ENCODE assay signal across 21 mouse cellular contexts in the genomic region with DNA sequence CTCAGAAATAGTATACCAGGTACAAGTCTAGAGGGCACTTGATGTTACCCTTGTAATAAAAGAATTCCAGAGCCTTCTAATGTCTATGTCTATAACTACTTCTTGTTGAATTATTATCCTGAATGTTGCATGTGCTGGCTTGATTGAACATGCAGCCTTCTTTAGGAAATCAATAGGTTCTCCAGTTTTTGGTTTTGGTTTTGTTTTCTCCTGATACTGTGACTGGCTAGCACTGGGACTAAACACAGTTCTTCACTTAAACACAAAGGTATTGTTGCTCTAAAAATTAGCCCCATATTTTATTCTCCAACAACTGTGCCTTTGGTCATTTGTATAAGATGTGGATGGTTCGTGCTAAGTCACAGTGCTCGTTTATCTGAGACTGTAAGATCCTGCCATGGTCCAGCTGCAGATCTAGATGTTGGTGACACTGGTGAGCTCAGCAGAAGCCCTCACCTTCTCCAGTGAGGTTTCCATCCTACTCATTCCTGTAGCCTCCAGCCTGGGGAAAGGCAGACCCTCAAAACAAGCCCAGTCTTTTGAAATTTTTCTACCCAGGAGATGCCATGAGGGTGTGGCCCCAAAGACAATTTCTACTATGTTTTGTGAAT.
DNase-seq lines count a peak whose midpoint lies in the region; ATAC-seq lines count a peak whose summit lies in the region.
"Had no signal": no experiment of that assay in that cellular context is flagged by ENCODE, and none has a peak within 500 bp of the region (broad histone marks: within the 10 kb centered on the region; RNA-seq: fewer than 3 reads in every experiment).

No protein-coding gene starts in this region.

- peak overlapping the region; percentile 47; the same call in 1 of the 2 replicates for H3K9ac ChIP-seq in liver, embryonic 13.5 days
- H3K9ac ChIP-seq in neural tube, embryonic 15.5 days (replicated peaks): no peak overlapping the region
- H3K9ac ChIP-seq: embryonic facial prominence, embryonic 12.5 days; heart, embryonic 13.5 days; hindbrain, embryonic 12.5 days; midbrain, embryonic 15.5 days had no signal

- peak; percentile 75 for ATAC-seq in erythroid progenitor cell, adult 5-6 weeks (replicated peaks; ENCODE audit: low FRiP score, poor library complexity, severe bottlenecking)
- peak; percentile 77 for ATAC-seq in liver, embryonic 13.5 days (ENCODE audit: low read depth)
- ATAC-seq in megakaryocyte-erythroid progenitor cell, adult 5-6 weeks (replicated peaks; ENCODE audit: low FRiP score, low TSS enrichment, poor library complexity, severe bottlenecking): peak; percentile 60
- no peak for ATAC-seq in activated CD4-positive, CD25-positive, alpha-beta regulatory T cell, adult 4 months
- ATAC-seq in neural tube, embryonic 15.5 days (ENCODE audit: low FRiP score): no peak
- ATAC-seq: forebrain, embryonic 14.5 days; lung, postnatal 0 days; midbrain, embryonic 15.5 days had no signal

- peaks cover 49% of the 10 kb centered on the region for H3K4me1 ChIP-seq in liver, embryonic 13.5 days (replicated peaks)
- peaks cover 27% of the 10 kb centered on the region for H3K4me1 ChIP-seq in neural tube, embryonic 15.5 days

- peak overlapping the region; percentile 55; the same call in 1 of the 2 replicates for H3K27ac ChIP-seq in liver, embryonic 13.5 days
- H3K27ac ChIP-seq in neural tube, embryonic 15.5 days (replicated peaks): no peak overlapping the region
- H3K27ac ChIP-seq: embryonic facial prominence, embryonic 12.5 days; heart, adult 2 months; heart, embryonic 13.5 days; hindbrain, embryonic 12.5 days; macrophage; midbrain, embryonic 15.5 days had no signal

- no peaks in the 10 kb centered on the region for H3K36me3 ChIP-seq in liver, embryonic 13.5 days
- H3K36me3 ChIP-seq in neural tube, embryonic 15.5 days: no peaks in the 10 kb centered on the region
- H3K36me3 ChIP-seq: embryonic facial prominence, embryonic 12.5 days; heart, embryonic 13.5 days; hindbrain, embryonic 12.5 days; midbrain, embryonic 15.5 days had no signal

- H3K4me3 ChIP-seq in liver, embryonic 13.5 days (replicated peaks): peak overlapping the region; percentile 15; the same call in 1 of the 2 replicates
- H3K4me3 ChIP-seq in neural tube, embryonic 15.5 days (replicated peaks): no peak overlapping the region
- H3K4me3 ChIP-seq: embryonic facial prominence, embryonic 12.5 days; heart, adult 2 months; heart, embryonic 13.5 days; hindbrain, embryonic 12.5 days; midbrain, embryonic 15.5 days had no signal

- no peaks in the 10 kb centered on the region for H3K9me3 ChIP-seq in liver, embryonic 13.5 days (replicated peaks)
- no peaks in the 10 kb centered on the region for H3K9me3 ChIP-seq in neural tube, embryonic 15.5 days (replicated peaks)
- H3K9me3 ChIP-seq: embryonic facial prominence, embryonic 12.5 days; heart, embryonic 13.5 days; hindbrain, embryonic 12.5 days; midbrain, embryonic 15.5 days had no signal

- peak; percentile 54 for DNase-seq in c-Kit-negative CD71-positive TER-119-positive erythroid progenitor cells, embryonic 14.5 days (ENCODE audit: low read depth, low spot score)
- DNase-seq in liver, embryonic 13.5 days: peak; percentile 30
- no peak for DNase-seq in B cell, adult 2 months
- DNase-seq: adrenal gland, postnatal 36 days; cerebellum, adult 18-20 months; cerebellum, postnatal 14 days; gastrocnemius, postnatal 36 days; heart, adult 2 months; kidney, adult 11 months; layer of hippocampus, adult 9-11 months had no signal

- H3K4me2 ChIP-seq in liver, embryonic 13.5 days: peak overlapping the region; percentile 45
- no peak overlapping the region for H3K4me2 ChIP-seq in neural tube, embryonic 15.5 days
- H3K4me2 ChIP-seq: embryonic facial prominence, embryonic 12.5 days; heart, embryonic 13.5 days; hindbrain, embryonic 12.5 days; midbrain, embryonic 15.5 days had no signal

- H3K27me3 ChIP-seq in liver, embryonic 13.5 days: no peaks in the 10 kb centered on the region
- no peaks in the 10 kb centered on the region for H3K27me3 ChIP-seq in neural tube, embryonic 15.5 days (replicated peaks)
- H3K27me3 ChIP-seq: embryonic facial prominence, embryonic 12.5 days; heart, embryonic 13.5 days; hindbrain, embryonic 12.5 days; midbrain, embryonic 15.5 days had no signal

- WGBS in liver, embryonic 13.5 days (ENCODE audit: insufficient replicate concordance): 46% methylated on average over 2 of the region's 2 CpGs
- WGBS in neural tube, embryonic 15.5 days: 81% methylated on average over 2 of the region's 2 CpGs

Comparison
In these comparisons a context has a peak if more than half of its experiments do, and no peak if none do; other contexts are left out.
1. DNase-seq: peak in c-Kit-negative CD71-positive TER-119-positive erythroid progenitor cells, embryonic 14.5 days (single experiment) and liver, embryonic 13.5 days (single experiment); none in B cell, adult 2 months (0 of 2).
2. ATAC-seq: peak in erythroid progenitor cell, adult 5-6 weeks (single experiment), liver, embryonic 13.5 days (single experiment) and megakaryocyte-erythroid progenitor cell, adult 5-6 weeks (single experiment); none in activated CD4-positive, CD25-positive, alpha-beta regulatory T cell, adult 4 months (single experiment) and neural tube, embryonic 15.5 days (single experiment).